Mouse (Mus musculus): ENCODE measurements around the gene Il20rb.

The Il20rb gene

DNA sequence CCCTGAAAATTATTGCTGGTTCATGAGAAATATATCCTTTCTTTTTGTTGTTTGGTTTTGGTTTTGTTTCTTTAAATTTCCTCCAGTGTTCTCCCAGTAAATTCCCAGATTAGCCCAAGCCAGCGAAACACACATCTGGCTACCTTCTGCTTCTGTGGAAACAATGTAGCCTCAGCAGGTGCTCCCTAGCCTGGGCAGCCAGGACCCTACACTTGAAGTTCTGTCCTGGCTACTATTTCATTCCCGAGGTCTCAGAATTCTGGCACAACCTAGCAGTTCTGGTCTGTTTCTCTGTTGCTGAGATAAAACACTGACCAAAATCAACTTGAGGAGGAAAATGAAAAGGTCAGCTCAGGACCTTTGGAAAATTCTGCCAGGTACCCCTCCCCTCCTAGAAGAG is 55.2 kb downstream of the Il20rb start:
- DNase-seq (ENCODE audit: low read depth in 1 of 2, low spot score in 2 of 2), result no peak

DNA sequence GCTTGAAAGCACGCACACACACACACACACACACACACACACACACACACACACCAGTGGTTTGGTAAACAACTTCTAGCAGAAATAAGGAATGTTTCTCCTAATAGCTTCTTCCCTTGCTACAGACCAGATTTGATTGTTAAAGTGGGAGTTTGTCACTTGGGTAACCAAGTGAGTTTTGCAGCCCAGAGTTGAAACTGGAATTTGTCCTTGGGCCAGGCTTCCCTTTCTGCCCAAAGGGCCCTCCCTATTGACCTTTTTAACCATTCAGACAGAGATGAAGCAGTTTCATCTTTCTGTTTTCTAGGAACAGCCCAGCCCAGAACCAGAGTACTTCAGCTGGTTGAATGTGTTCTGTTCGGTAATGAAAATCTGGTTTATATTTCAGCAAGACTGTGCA is 55.7 kb downstream of the Il20rb start:
- DNase-seq (ENCODE audit: low read depth in 1 of 2, low spot score in 2 of 2), result no peak

DNA sequence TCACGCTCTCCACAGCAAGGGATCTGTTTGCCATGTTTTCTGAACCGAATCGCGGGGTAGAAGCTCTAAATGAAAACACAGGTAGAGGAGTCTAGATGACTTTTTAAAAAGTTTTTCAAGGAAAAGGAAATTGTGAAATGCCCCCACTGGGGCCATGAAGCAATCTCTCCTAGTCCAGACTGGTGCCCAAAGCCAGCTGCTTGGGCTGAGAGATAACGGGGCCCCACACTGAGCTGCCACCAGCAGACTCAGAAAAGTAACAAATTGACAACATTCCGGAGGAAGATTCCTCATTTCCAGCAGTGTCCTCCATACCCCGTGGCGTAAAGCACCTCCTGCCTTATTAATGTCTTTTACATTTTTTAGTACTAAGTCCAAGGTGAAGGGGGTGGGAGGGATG is 66.9 kb downstream of the Il20rb start:
- DNase-seq (ENCODE audit: low read depth in 1 of 2, low spot score in 2 of 2), result no peak

- DNase-seq (ENCODE audit: low read depth in 1 of 2, low spot score in 2 of 2), result no peak
Measured at GRCm38 (mm10) chr9:100419103-100419502, 67.5 kb downstream of the Il20rb start.

DNA sequence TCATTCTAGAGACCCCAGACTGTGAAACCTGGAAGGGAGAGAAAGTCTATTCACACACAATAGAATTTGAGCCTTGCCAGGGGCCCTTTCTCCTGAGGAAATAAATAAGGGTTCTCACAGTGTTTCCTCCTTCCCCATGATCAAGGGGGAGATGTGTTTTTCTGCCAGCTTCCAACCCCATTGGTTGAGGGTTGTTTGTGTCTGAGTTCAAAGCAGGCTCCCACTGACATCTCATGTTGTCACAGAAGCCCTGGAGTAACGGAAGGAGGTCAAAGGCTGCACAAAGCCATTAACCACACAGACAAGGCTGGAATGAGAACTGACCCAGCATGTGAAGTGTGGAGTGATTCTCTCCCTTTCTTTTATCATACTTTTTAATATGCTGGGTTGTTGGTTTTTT is 69.8 kb downstream of the Il20rb start:
- DNase-seq (ENCODE audit: low read depth in 1 of 2, low spot score in 2 of 2), result no peak

- DNase-seq (ENCODE audit: low read depth in 1 of 2, low spot score in 2 of 2), result no peak
Measured at GRCm38 (mm10) chr9:100416299-100416698, 70.3 kb downstream of the Il20rb start.

GRCm38 (mm10) chr9:100415328-100415979 is 71.1 kb downstream of the Il20rb start:
- DNase-seq (ENCODE audit: low read depth in 1 of 2, low spot score in 2 of 2), result no peak

Data from monocyte, adult 2 months (primary cell).